Mouse (Mus musculus): Measurements from ENCODE around the gene Gm11020.

GRCm38 (mm10) chr8:104304962-104305361 is 16.4 kb upstream of the Gm11020 start:
- TF ChIP-seq CTCF (IDR thresholded peaks at IDR 0.05; ENCODE audit: low read depth) (no peak), EP300 (IDR thresholded peaks at IDR 0.05; ENCODE audit: low read depth) (no peak)
